Mouse (Mus musculus) intestine, embryonic 15.5 days (tissue): ENCODE data around the gene Sgpp1. TPM values are rescaled to one million over a fixed set of nuclear protein-coding genes. Genes with fewer than 3 reads are reported as not detected.
A peak's percentile ranks its signal among the peaks of the same experiment; 100 is the strongest.
"Not testable (repeated sequence)": the region's sequence is repeated elsewhere in the genome, so short reads cannot be mapped to it uniquely, and the experiment has no call there.

Experiments
- ATAC-seq: fragments of 200-750 bp; cut with Nextera tagmentation; 2 replicates; pipeline ENCODE4 v1.8.0; 2017; ENCODE audit warnings: moderate TSS enrichment, moderate library complexity
- H3K27ac ChIP-seq: fragments of 300-500 bp; sonication (generic); 2 replicates; pipeline ENCODE4 v1.5.1; 2015; ENCODE audit warnings: mild to moderate bottlenecking, inconsistent platforms
- H3K27me3 ChIP-seq: fragments of 300-500 bp; sonication (generic); replicated peaks from 2 replicates; pipeline ENCODE4 v1.6.1; 2015; ENCODE audit warnings: inconsistent platforms
- H3K36me3 ChIP-seq: fragments of 300-500 bp; sonication (generic); 2 replicates; pipeline ENCODE4 v1.6.1; 2015; ENCODE audit warnings: inconsistent platforms
- H3K4me1 ChIP-seq: fragments of 300-500 bp; sonication (generic); replicated peaks from 2 replicates; pipeline ENCODE4 v1.6.1; 2015; ENCODE audit warnings: inconsistent platforms
- H3K4me2 ChIP-seq: fragments of 300-500 bp; sonication (generic); replicated peaks from 2 replicates; pipeline ENCODE4 v1.6.1; 2015; ENCODE audit warnings: mild to moderate bottlenecking, inconsistent platforms
- H3K4me3 ChIP-seq: fragments of 300-500 bp; sonication (generic); replicated peaks from 2 replicates; pipeline ENCODE4 v1.5.1; 2015; ENCODE audit warnings: inconsistent platforms
- H3K9ac ChIP-seq: fragments of 300-500 bp; sonication (generic); 2 replicates; pipeline ENCODE4 v1.6.1; 2015; ENCODE audit warnings: inconsistent platforms
- H3K9me3 ChIP-seq: fragments of 300-500 bp; sonication (generic); 2 replicates; pipeline ENCODE4 v1.6.1; 2016; ENCODE audit warnings: inconsistent platforms
- WGBS: fragments of 180-500 bp; shearing (Covaris S2); methylation state at CpG from one replicate; pipeline ENCODE4 v1.1.7; 2015; 5-methylcytosine and 5-hydroxymethylcytosine counted together
- polyA plus RNA-seq: library from polyadenylated mRNA; unstranded; fragments of >200 nt; fragmentation: Nextera tagmentation; extraction: Ambion mirVana; gene quantifications from 2 replicates; pipeline ENCODE4 v1.2.1, GENCODE M21; 2015

Gene Sgpp1
- polyA plus RNA-seq, 1 experiment from 2014 or later, result 16.2 TPM

DNA sequence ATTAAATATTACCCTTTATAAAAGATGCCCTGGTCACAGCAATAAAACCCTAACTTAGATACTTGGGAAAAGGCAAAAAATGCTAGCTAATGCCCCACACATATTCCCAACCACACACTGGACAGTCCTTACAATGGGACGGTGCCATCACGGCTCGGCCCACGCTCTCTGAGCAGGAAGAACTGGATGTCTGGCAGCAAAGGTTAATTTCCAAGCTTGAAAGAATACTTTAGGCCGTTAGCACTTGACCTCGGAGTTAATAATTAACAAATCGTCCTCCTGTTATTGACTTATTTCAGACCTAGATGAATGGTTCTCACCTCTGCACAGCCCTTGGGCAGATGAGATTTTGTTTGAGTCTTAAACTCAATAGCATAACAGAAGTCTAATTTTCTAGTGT lies 28.9 kb downstream of the Sgpp1 start:
- H3K27me3 ChIP-seq, result no peaks in the 10 kb centered on the region
- H3K9ac ChIP-seq, result no peak overlapping the region
- H3K4me2 ChIP-seq, result no peak overlapping the region
- peak; percentile 84 for ATAC-seq
- WGBS, result 52% methylated on average over 7 of the region's 7 CpGs
- H3K4me1 ChIP-seq, result peaks cover 6% of the 10 kb centered on the region; the same call in 1 of the 2 replicates
- H3K27ac ChIP-seq, result no peak overlapping the region
- H3K4me3 ChIP-seq, result no peak overlapping the region
- H3K36me3 ChIP-seq, result no peaks in the 10 kb centered on the region
- no peaks in the 10 kb centered on the region for H3K9me3 ChIP-seq

DNA sequence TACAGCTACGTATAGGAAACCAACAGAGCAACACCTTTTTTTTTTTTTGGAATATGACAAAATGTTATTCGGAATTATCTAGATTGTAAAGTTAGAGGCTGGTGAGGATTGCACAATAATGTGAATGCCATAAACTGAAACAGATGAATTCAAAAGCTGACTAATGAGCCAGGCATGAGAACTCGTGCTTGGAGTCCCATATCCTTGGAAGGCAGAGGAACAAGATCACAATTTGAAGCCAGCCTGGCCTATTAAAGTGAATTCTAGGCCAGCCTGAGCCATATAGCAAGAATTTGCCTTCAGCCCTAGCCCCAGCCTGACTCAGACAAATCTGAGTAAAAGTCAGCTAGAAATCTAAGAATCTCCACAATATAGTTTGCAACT lies 32.8 kb downstream of the Sgpp1 start:
- H3K9ac ChIP-seq, result no peak overlapping the region
- peaks cover 13% of the 10 kb centered on the region for H3K4me1 ChIP-seq
- ATAC-seq, result no peak
- no peaks in the 10 kb centered on the region for H3K27me3 ChIP-seq
- no peaks in the 10 kb centered on the region for H3K9me3 ChIP-seq
- no peak overlapping the region for H3K27ac ChIP-seq
- H3K4me3 ChIP-seq, result no peak overlapping the region
- 70% methylated on average over 3 of the region's 3 CpGs for WGBS
- H3K36me3 ChIP-seq, result no peaks in the 10 kb centered on the region
- no peak overlapping the region for H3K4me2 ChIP-seq

DNA sequence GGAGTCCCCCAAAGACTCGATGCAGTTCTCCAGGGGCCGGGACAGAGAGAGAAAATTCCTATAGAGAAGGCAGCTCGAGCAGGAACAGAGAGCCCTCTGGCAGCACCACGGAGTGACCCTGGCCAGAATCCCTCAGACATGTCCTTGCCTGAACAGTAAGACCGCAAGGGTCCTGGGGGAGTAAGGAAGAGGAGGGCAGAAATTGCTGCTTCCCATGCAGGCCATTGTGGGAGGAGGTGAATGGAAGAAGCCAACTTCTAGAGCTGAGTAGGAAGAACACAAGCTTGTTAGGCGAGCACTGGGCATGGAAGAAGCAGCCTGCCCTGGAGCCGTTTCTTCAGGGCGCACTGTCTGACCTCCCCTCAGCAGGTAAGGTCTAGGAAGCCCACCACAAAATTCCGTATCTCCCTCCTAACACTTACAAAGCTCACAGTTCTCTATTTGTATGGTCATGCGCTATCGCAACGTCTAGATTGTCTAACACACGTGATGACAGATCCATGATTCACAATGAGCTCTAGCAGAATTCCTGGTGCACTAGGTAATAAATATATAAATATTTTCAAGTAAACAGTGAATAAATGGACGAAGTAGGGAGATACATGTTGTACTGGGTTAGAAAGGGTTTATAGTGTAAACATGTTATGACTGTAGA lies 33.3 kb downstream of the Sgpp1 start:
- ATAC-seq, result peak; percentile 14; the same call in 1 of the 2 replicates
- 0 out of 2 replicates have a peak overlapping the region, but pooled peaks have one; percentile 2 for H3K27ac ChIP-seq
- WGBS, result 60% methylated on average over 14 of the region's 14 CpGs

DNA sequence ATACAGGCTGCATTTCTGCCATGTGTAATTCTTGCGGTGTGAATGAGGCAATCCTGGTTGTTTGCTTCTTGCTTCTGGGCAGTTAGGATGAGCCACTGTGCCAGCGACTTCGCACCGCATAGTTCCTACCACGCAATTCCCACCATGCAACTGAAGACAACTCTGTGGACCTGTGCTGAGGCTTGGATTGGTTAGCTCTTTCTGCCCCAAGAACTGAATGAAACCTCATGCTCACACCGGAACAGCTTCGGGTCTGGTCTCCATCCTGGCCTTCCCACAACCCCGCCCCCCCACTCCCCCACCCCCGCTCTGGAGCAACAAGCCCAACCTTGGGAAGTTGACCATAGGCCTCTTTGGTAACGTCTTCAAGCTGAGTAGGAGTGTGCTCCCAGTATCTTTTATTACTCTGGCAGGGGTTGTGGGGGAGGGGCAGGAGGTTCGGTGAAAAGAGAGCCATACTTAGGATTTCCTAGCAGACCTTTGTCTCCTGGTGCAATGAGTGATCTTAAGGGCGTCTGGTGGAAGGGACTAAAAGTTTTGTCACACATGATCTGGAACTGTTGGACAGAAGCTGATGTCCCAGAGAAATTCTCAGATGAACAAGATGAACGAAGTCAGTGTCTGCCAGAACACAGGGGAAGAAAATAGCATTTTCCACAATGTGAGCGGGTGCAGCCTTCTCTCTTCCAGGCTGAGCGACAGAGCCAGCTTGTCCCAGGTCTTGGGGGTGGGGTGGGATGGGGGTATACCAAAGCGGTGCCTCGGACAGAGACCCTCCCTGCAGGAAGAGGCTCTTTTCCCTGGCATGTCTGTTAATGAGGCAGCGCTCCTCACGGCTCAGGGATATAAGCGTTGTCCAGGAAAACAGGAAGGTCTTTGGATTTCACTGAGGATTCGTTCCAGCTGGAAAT lies 34.1 kb downstream of the Sgpp1 start:
- peak; percentile 77 for ATAC-seq
- H3K9me3 ChIP-seq, result no peaks in the 10 kb centered on the region
- H3K27me3 ChIP-seq, result no peaks in the 10 kb centered on the region
- 0 out of 2 replicates have a peak overlapping the region, but pooled peaks have one; percentile 2 for H3K27ac ChIP-seq
- H3K4me1 ChIP-seq, result peaks cover 13% of the 10 kb centered on the region
- H3K4me2 ChIP-seq, result peak overlapping the region; percentile 56
- WGBS, result 27% methylated on average over 21 of the region's 21 CpGs
- peak overlapping the region; percentile 28; the same call in 1 of the 2 replicates for H3K9ac ChIP-seq
- H3K4me3 ChIP-seq, result 0 out of 2 replicates have a peak overlapping the region, but pooled peaks have one; percentile 4
- H3K36me3 ChIP-seq, result no peaks in the 10 kb centered on the region

More for the DNA sequence above, 33.3 kb downstream of the Sgpp1 start:
- Histone ChIP-seq H3K4me1 (peaks cover 13% of the 10 kb centered on the region), H3K9me3 (no peaks in the 10 kb centered on the region), H3K36me3 (no peaks in the 10 kb centered on the region), H3K9ac (peak overlapping the region; percentile 28; the same call in 1 of the 2 replicates), H3K4me2 (peak overlapping the region; percentile 56), H3K4me3 (0 out of 2 replicates have a peak overlapping the region, but pooled peaks have one; percentile 4), H3K27me3 (no peaks in the 10 kb centered on the region)

DNA sequence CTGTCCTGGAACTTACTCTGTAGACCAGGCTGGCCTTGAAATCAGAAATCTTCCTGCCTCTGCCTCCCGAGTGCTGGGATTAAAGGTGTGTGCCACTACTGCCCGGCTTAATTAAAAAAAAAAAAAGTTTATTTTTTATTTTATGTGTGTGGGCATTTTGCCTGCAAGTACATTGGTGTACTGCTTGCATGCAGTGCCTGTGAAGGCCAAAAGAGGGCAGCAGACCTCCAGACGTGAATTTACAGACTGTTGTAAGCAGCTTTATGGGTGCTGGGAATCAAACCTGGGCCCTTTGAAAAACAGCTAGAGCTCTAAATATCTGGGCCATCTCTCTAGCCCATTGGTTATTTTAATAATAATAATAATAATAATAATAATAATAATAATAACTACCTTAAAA lies 36.8 kb downstream of the Sgpp1 start:
- H3K9ac ChIP-seq, result no peak overlapping the region
- peaks cover 13% of the 10 kb centered on the region for H3K4me1 ChIP-seq
- H3K27me3 ChIP-seq, result no peaks in the 10 kb centered on the region
- WGBS, result 96% methylated on average over 3 of the region's 3 CpGs
- H3K9me3 ChIP-seq, result no peaks in the 10 kb centered on the region
- no peak overlapping the region for H3K4me2 ChIP-seq
- no peaks in the 10 kb centered on the region for H3K36me3 ChIP-seq
- H3K27ac ChIP-seq, result no peak overlapping the region
- no peak overlapping the region for H3K4me3 ChIP-seq
- no peak for ATAC-seq

DNA sequence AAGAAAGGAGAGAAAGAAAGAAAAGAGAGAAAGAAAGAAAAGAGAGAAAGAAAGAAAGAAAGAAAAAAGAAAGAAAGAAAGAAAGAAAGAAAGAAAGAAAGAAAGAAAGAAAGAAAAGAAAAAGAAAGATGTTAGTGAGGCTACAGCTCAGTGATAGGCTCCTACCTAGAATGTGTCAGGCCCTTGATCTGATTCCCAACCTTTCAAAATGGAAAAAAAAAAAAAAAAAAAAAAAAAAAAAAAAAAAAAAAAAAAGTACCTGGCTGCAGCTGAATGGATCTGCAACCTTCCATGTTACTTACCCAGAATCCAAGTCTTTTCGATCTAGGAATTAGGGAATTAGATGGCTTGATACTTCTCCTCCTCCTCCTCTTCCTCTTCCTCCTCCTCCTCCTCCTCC lies 39.7 kb downstream of the Sgpp1 start:
- 89% methylated on average over 1 of the region's 1 CpGs for WGBS
- not testable (repeated sequence) for ATAC-seq, H3K36me3 ChIP-seq, H3K9me3 ChIP-seq, H3K27ac ChIP-seq, H3K4me3 ChIP-seq, H3K4me1 ChIP-seq, H3K27me3 ChIP-seq, H3K9ac ChIP-seq, H3K4me2 ChIP-seq

DNA sequence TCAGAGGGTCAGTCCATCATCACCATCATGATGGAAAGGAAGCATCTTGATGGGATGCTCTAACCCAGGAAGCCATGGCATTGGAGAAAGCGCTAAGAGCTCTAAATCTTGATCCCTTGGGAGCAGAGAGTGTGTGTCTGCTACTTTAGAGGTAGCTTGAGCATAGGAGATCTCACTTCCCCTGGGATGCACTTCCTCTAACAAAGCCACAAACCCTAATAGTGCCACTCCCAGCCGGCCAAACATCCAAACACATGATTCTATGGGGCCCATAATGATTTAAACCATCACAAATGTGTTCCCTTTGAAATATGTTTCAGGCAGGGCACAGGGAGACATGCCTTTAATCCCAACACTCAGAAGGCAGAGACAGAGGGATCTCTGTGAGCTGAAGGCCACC lies 46.5 kb downstream of the Sgpp1 start:
- Histone ChIP-seq H3K9ac (no peak overlapping the region), H3K4me3 (no peak overlapping the region), H3K36me3 (no peaks in the 10 kb centered on the region), H3K9me3 (no peaks in the 10 kb centered on the region), H3K27me3 (no peaks in the 10 kb centered on the region), H3K27ac (no peak overlapping the region), H3K4me1 (no peaks in the 10 kb centered on the region), H3K4me2 (no peak overlapping the region)
- no peak for ATAC-seq
- 81% methylated on average over 2 of the region's 2 CpGs for WGBS

DNA sequence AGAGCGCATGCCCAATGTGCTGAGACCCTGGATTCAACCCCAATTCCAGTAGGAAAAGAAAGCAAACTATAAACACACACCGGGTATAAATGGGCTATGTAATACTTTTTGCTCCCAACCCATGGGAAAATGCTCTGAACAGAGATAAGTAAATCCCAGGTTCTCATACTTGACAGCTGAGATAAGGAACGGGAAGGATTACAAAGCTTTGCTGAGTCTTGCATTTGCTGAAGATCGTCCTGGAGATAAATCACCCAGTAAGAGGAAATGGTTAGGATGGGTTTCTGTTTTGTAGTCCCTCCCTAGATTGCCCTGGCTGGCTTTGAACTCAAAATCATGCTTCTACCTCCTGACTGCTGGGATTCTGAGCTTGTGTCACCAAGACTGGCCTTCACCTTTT lies 48.2 kb downstream of the Sgpp1 start:
- no peak overlapping the region for H3K4me3 ChIP-seq
- H3K36me3 ChIP-seq, result no peaks in the 10 kb centered on the region
- no peaks in the 10 kb centered on the region for H3K4me1 ChIP-seq
- WGBS, result 32% methylated on average over 4 of the region's 4 CpGs
- H3K27me3 ChIP-seq, result no peaks in the 10 kb centered on the region
- no peak overlapping the region for H3K27ac ChIP-seq
- no peak overlapping the region for H3K9ac ChIP-seq
- no peaks in the 10 kb centered on the region for H3K9me3 ChIP-seq
- H3K4me2 ChIP-seq, result no peak overlapping the region
- ATAC-seq, result no peak

DNA sequence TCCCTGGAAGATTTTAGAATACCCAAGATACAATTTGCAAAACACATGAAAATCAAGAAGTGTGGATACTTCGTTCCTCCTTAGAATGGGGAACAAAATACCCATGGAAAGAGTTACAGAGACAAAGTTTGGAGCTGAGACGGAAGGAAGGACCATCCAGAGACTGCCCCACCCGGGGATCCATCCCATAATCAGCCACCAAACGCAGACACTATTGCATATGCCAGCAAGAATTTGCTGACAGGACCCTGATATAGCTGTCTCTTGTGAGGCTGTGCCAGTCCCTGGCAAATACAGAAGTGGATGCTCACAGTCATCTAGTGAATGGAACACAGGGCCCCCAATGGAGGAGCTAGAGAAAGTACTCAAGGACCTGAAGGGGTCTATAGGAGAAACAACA lies 51.5 kb downstream of the Sgpp1 start:
- 81% methylated on average over 4 of the region's 4 CpGs for WGBS
- not testable (repeated sequence) for H3K9me3 ChIP-seq, H3K4me1 ChIP-seq, H3K27me3 ChIP-seq, H3K36me3 ChIP-seq, H3K9ac ChIP-seq, H3K4me3 ChIP-seq, H3K4me2 ChIP-seq, H3K27ac ChIP-seq, ATAC-seq

DNA sequence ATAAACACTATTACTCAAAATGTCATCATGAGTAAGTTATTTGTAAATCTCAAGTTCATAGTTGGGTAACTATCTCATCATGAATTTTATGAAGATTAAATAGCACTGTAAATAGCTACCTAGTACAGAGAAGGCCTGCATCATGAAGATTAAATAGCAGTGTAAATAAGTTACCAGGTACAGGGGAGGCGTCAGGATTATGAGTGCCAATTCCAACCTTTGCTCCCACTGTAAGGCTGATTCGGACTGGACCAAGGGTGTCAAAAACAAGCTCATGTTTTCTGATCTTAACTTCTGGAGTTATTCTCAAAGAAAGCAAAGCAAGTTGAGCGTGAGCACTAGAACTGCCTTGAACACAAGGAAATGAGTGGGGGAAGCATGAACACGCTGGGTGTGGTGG lies 51.9 kb downstream of the Sgpp1 start:
- Histone ChIP-seq H3K27ac (no peak overlapping the region), H3K4me2 (no peak overlapping the region), H3K27me3 (no peaks in the 10 kb centered on the region), H3K36me3 (no peaks in the 10 kb centered on the region), H3K9ac (no peak overlapping the region), H3K9me3 (no peaks in the 10 kb centered on the region), H3K4me3 (no peak overlapping the region), H3K4me1 (no peaks in the 10 kb centered on the region)
- no peak for ATAC-seq
- 86% methylated on average over 4 of the region's 4 CpGs for WGBS

DNA sequence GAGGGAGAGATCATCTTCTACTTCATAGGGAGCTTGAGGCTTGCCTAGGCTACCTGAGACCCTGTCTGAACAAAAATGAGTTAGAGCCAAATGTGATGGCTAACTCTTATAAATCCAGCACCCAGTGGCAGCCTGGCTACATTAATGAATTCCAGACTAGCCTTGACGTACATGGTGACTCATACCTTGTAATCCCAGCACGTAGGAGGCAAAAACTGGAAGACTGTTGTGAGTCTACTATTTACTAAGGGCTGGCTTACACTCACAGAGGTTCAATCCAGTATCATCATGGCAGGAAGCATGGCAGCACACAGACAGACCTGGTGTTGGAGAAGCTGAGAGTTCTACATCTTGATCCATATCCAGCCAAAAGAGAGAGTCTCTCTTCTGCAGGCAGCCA lies 52.7 kb downstream of the Sgpp1 start:
- H3K27me3 ChIP-seq, result no peaks in the 10 kb centered on the region
- H3K4me1 ChIP-seq, result no peaks in the 10 kb centered on the region
- no peak overlapping the region for H3K4me3 ChIP-seq
- H3K27ac ChIP-seq, result no peak overlapping the region
- 74% methylated on average over 2 of the region's 2 CpGs for WGBS
- H3K9me3 ChIP-seq, result no peaks in the 10 kb centered on the region
- H3K4me2 ChIP-seq, result no peak overlapping the region
- H3K36me3 ChIP-seq, result no peaks in the 10 kb centered on the region
- ATAC-seq, result no peak
- no peak overlapping the region for H3K9ac ChIP-seq

DNA sequence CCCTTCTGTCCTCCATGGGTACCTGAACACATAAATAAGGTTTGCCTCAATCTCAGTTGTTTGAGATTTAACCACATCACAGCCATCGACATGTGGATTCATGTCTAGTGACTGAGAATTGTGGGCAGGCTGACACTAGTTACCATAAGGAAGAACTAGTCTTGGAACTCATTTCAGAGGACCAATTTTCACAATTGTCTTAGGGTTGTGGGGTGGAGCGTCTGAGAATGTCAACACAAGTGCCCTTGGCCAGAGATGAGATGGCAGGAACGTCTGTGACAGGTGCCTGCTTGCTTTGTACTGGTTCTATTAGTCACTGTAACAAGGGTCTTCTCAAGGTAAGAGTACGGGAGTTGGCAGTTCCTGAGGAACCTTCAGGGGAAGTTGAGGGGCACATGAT lies 54.4 kb downstream of the Sgpp1 start:
- WGBS, result 81% methylated on average over 4 of the region's 4 CpGs
- no peaks in the 10 kb centered on the region for H3K36me3 ChIP-seq
- H3K9ac ChIP-seq, result no peak overlapping the region
- H3K4me1 ChIP-seq, result no peaks in the 10 kb centered on the region
- no peak overlapping the region for H3K27ac ChIP-seq
- H3K9me3 ChIP-seq, result no peaks in the 10 kb centered on the region
- no peaks in the 10 kb centered on the region for H3K27me3 ChIP-seq
- no peak for ATAC-seq
- H3K4me2 ChIP-seq, result no peak overlapping the region
- no peak overlapping the region for H3K4me3 ChIP-seq
